ENCODE assay signal across 12 mouse cellular contexts in the genomic region with DNA sequence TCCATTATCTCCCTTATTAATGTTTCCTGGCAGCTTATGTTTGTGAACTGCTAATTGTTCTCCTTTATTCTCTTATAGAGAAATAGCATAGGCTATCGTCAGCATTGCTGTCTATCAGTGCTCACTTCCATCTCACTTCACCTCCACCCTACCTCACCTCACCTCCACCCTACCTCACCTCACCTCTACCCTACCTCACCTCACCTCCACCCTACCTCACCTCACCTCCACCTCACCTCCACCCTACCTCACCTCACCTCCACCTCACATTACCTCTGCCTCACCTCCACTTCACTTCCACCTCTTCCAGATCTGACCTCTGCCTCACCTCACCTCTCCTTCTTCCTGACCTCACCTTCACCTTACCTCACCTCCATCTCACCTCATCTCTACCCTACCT. TPM values are rescaled to one million over a fixed set of nuclear protein-coding genes. Genes with fewer than 3 reads are reported as not detected.
"Had no signal": no experiment of that assay in that cellular context is flagged by ENCODE, and none has a peak within 500 bp of the region (broad histone marks: within the 10 kb centered on the region; RNA-seq: fewer than 3 reads in every experiment).

No protein-coding gene starts in this region.

- H3K4me2 ChIP-seq: limb, embryonic 13.5 days; neural tube, embryonic 15.5 days had no signal

- H3K36me3 ChIP-seq: limb, embryonic 13.5 days; neural tube, embryonic 15.5 days had no signal

- DNase-seq: kidney, adult 11 months; kidney, adult 9 months; kidney, postnatal 10 days; left cerebral cortex, postnatal 4 days; lung, adult 18-20 months; thymus, adult 2 months; thymus, postnatal 25 days had no signal

- H3K4me3 ChIP-seq: limb, embryonic 13.5 days; myocyte; neural tube, embryonic 15.5 days had no signal

- H3K4me1 ChIP-seq: limb, embryonic 13.5 days; neural tube, embryonic 15.5 days had no signal

- H3K27ac ChIP-seq: limb, embryonic 13.5 days; liver, embryonic 14.5 days; neural tube, embryonic 15.5 days had no signal

- H3K9ac ChIP-seq: limb, embryonic 13.5 days; liver, embryonic 14.5 days; neural tube, embryonic 15.5 days had no signal

- H3K9me3 ChIP-seq: limb, embryonic 13.5 days; neural tube, embryonic 15.5 days had no signal

- H3K27me3 ChIP-seq: limb, embryonic 13.5 days; neural tube, embryonic 15.5 days had no signal

RNA-seq across cellular contexts. Expression of a gene that starts 42.2 kb away (rescaled TPM):
- polyA plus RNA-seq: liver, adult 2 months had no signal
